In genomic region chr5:81640118-81640517, GRCm38 (mm10) we compare ENCODE assay signal across 11 mouse cellular contexts.
DNase-seq lines count a peak whose midpoint lies in the region; ATAC-seq lines count a peak whose summit lies in the region.
"Had no signal": no experiment of that assay in that cellular context is flagged by ENCODE, and none has a peak within 500 bp of the region (broad histone marks: within the 10 kb centered on the region; RNA-seq: fewer than 3 reads in every experiment).

No protein-coding gene starts in this region.

- no peak for DNase-seq in frontal cortex, postnatal 25 days (ENCODE audit: low spot score in 2 of 2)
- DNase-seq in kidney, adult 8-10 months, result peak; percentile 7 to 20
- DNase-seq in kidney, adult 18-20 months, result no peak
- DNase-seq in right cerebral cortex, postnatal 10 days (ENCODE audit: low spot score in 2 of 2), result peak; percentile 28 to 29
- no peak for DNase-seq in right cerebral cortex, adult 2 months (ENCODE audit: low spot score in 2 of 2)
- DNase-seq in c-Kit-positive CD71-positive TER-119-positive erythroid progenitor cells, embryonic 14.5 days (ENCODE audit: low spot score), result no peak
- DNase-seq: kidney, postnatal 10 days; left cerebral cortex, postnatal 4 days; retina, postnatal 1 day had no signal

- ATAC-seq in frontal cortex, adult (ENCODE audit: low TSS enrichment), result peak; percentile 58
- ATAC-seq: forebrain, embryonic 15.5 days had no signal

Comparison
In these comparisons a context has a peak if more than half of its experiments do, and no peak if none do; other contexts are left out.
1. DNase-seq: peak in kidney, adult 8-10 months (2 of 2) and right cerebral cortex, postnatal 10 days (2 of 2); none in frontal cortex, postnatal 25 days (0 of 2), kidney, adult 18-20 months (single experiment), right cerebral cortex, adult 2 months (0 of 2) and c-Kit-positive CD71-positive TER-119-positive erythroid progenitor cells, embryonic 14.5 days (single experiment).